Mouse (Mus musculus): ENCODE results near the gene E330009J07Rik.

The E330009J07Rik gene

GRCm38 (mm10) chr6:40429521-40429931, 6.4 kb downstream of the E330009J07Rik start:
- peak; percentile 29 for DNase-seq

- peak; percentile 69 for DNase-seq
These were observed 7.2 kb downstream of the E330009J07Rik start for GRCm38 (mm10) chr6:40428696-40429095.

- DNase-seq = peak; percentile 55
These were observed 8.5 kb downstream of the E330009J07Rik start for GRCm38 (mm10) chr6:40427441-40427840.

GRCm38 (mm10) chr6:40423774-40424173, 12.2 kb downstream of the E330009J07Rik start:
- peak; percentile 86 for DNase-seq

- peak; percentile 83 for DNase-seq
These were observed 12.9 kb downstream of the E330009J07Rik start for GRCm38 (mm10) chr6:40423013-40423412.

GRCm38 (mm10) chr6:40421099-40421498, 14.8 kb downstream of the E330009J07Rik start:
- no peak for DNase-seq

- peak; percentile 50 for DNase-seq
These were observed 17.5 kb downstream of the E330009J07Rik start for GRCm38 (mm10) chr6:40418386-40418785.

- DNase-seq = peak; percentile 84
These were observed 20.1 kb downstream of the E330009J07Rik start for GRCm38 (mm10) chr6:40415799-40416198.

GRCm38 (mm10) chr6:40413565-40413964, 22.4 kb downstream of the E330009J07Rik start:
- DNase-seq = peak; percentile 73

- peak; percentile 39 for DNase-seq
These were observed 22.9 kb downstream of the E330009J07Rik start for GRCm38 (mm10) chr6:40413046-40413445.

- DNase-seq = peak; percentile 34
These were observed 24.9 kb downstream of the E330009J07Rik start for GRCm38 (mm10) chr6:40411085-40411484.

- DNase-seq = peak; percentile 68
These were observed 32.2 kb downstream of the E330009J07Rik start for GRCm38 (mm10) chr6:40403640-40404285.

GRCm38 (mm10) chr6:40402031-40402430, 33.9 kb downstream of the E330009J07Rik start:
- peak; percentile 29 for DNase-seq

GRCm38 (mm10) chr6:40393213-40393612, 42.7 kb downstream of the E330009J07Rik start:
- DNase-seq = peak; percentile 90

GRCm38 (mm10) chr6:40390975-40391374, 45.0 kb downstream of the E330009J07Rik start:
- DNase-seq = peak; percentile 42

- no peak for DNase-seq
These were observed 47.3 kb downstream of the E330009J07Rik start for GRCm38 (mm10) chr6:40388660-40389059.

- DNase-seq = no peak
These were observed 50.3 kb downstream of the E330009J07Rik start for GRCm38 (mm10) chr6:40385682-40386081.

- no peak for DNase-seq
These were observed 54.0 kb downstream of the E330009J07Rik start for GRCm38 (mm10) chr6:40381908-40382307.

GRCm38 (mm10) chr6:40380181-40380580, 55.8 kb downstream of the E330009J07Rik start:
- no peak for DNase-seq

GRCm38 (mm10) chr6:40371031-40371430, 64.9 kb downstream of the E330009J07Rik start:
- DNase-seq = no peak

- DNase-seq = no peak
These were observed 82.6 kb downstream of the E330009J07Rik start for GRCm38 (mm10) chr6:40353360-40353759.
